Mouse (Mus musculus) midbrain, embryonic 15.5 days (tissue): ENCODE data around the gene Ptpn11. TPM values are rescaled to one million over a fixed set of nuclear protein-coding genes. Genes with fewer than 3 reads are reported as not detected.
A peak's percentile ranks its signal among the peaks of the same experiment; 100 is the strongest.
"Not testable (repeated sequence)": the region's sequence is repeated elsewhere in the genome, so short reads cannot be mapped to it uniquely, and the experiment has no call there.

ENCODE experiments used
- ATAC-seq: fragments of 200-750 bp; cut with Nextera tagmentation; replicated peaks from 2 replicates; pipeline ENCODE4 v1.8.0; 2017; ENCODE audit warnings: moderate TSS enrichment
- H3K27ac ChIP-seq: fragments of 300-500 bp; sonication (generic); 2 replicates; pipeline ENCODE4 v1.5.1; 2015; ENCODE audit warnings: mild to moderate bottlenecking, inconsistent platforms
- H3K27me3 ChIP-seq: fragments of 300-500 bp; sonication (generic); replicated peaks from 2 replicates; pipeline ENCODE4 v1.6.1; 2015; ENCODE audit warnings: inconsistent platforms
- H3K36me3 ChIP-seq: fragments of 300-500 bp; sonication (generic); replicated peaks from 2 replicates; pipeline ENCODE4 v1.6.1; 2015; ENCODE audit warnings: inconsistent platforms
- H3K4me1 ChIP-seq: fragments of 300-500 bp; sonication (generic); 2 replicates; pipeline ENCODE4 v1.6.1; 2015; ENCODE audit warnings: inconsistent platforms
- H3K4me2 ChIP-seq: fragments of 300-500 bp; sonication (generic); 2 replicates; pipeline ENCODE4 v1.6.1; 2015; ENCODE audit warnings: inconsistent platforms, mild to moderate bottlenecking, moderate library complexity
- H3K4me3 ChIP-seq: fragments of 300-500 bp; sonication (generic); 2 replicates; pipeline ENCODE4 v1.5.1; 2015; ENCODE audit warnings: mild to moderate bottlenecking, inconsistent platforms
- H3K9ac ChIP-seq: fragments of 300-500 bp; sonication (generic); 2 replicates; pipeline ENCODE4 v1.6.1; 2015; ENCODE audit warnings: mild to moderate bottlenecking, inconsistent platforms
- H3K9me3 ChIP-seq: fragments of 300-500 bp; sonication (generic); 2 replicates; pipeline ENCODE4 v1.6.1; 2016; ENCODE audit warnings: inconsistent platforms
- WGBS: fragments of 180-500 bp; shearing (Covaris S2); methylation state at CpG from one replicate; pipeline ENCODE4 v1.1.7; 2015; ENCODE audit warnings: mixed read lengths; 5-methylcytosine and 5-hydroxymethylcytosine counted together
- polyA plus RNA-seq: library from polyadenylated mRNA; unstranded; fragments of >200 nt; fragmentation: Nextera tagmentation; extraction: Ambion mirVana; gene quantifications from 2 replicates; pipeline ENCODE4 v1.2.1, GENCODE M21; 2015

Ptpn11 gene
- polyA plus RNA-seq, 1 experiment from 2014 or later, result 23.7 TPM

DNA sequence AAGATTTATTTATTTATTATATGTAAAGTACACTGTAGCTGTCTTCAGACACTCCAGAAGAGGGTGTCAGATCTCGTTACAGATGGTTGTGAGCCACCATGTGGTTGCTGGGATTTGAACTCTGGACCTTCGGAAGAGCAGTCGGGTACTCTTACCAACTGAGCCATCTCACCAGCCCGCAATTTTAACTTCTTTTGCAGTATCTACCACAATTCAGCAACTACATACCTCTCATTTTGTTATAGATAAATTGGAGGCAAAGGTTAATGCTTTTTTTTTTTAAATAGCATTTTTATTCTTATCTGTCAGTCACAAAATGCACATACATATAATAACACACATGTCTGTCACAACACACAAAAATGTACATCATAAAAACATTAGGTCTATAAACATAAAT is 32.8 kb upstream of the Ptpn11 start:
- WGBS, result 93% methylated on average over 4 of the region's 4 CpGs
- not testable (repeated sequence) for H3K4me2 ChIP-seq, H3K27me3 ChIP-seq, H3K27ac ChIP-seq, H3K36me3 ChIP-seq, H3K9me3 ChIP-seq, ATAC-seq, H3K9ac ChIP-seq, H3K4me3 ChIP-seq
- H3K4me1 ChIP-seq, result peaks cover 34% of the 10 kb centered on the region

DNA sequence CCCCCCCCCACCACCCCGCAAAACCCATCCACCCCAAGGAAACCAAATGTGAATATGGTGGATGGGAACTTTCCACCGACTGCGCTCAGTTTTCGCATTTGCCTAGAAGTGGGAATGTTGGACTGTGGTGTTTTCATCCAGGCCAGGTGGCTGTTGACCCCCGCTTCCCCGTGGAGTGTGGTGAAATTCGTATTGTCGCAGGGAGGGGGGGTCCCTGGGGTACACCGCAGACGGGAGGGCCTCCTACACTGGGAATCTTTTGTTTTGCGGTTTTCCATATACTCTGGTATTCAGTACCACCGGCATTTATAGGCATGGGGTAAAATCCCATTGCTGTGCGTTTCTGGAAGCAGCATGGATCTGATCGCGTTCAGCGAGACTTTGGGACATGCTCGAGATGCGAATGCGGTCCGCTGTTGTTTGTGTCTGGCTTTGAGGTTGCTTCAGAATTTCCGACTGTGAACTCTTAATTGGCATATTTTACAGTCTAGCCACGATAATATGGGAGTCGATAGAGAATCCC is 30.2 kb upstream of the Ptpn11 start:
- H3K4me3 ChIP-seq, result peak overlapping the region; percentile 98
- H3K9me3 ChIP-seq, result no peaks in the 10 kb centered on the region
- peak overlapping the region; percentile 99 for H3K9ac ChIP-seq
- H3K4me1 ChIP-seq, result peaks cover 33% of the 10 kb centered on the region
- ATAC-seq, result peak; percentile 12
- no peaks in the 10 kb centered on the region for H3K27me3 ChIP-seq
- peak overlapping the region; percentile 93 for H3K27ac ChIP-seq
- peak overlapping the region; percentile 85 for H3K4me2 ChIP-seq
- 7% methylated on average over 23 of the region's 23 CpGs for WGBS
- H3K36me3 ChIP-seq, result no peaks in the 10 kb centered on the region

GRCm38 (mm10) chr5:121220732-121221301 is 29.6 kb upstream of the Ptpn11 start:
- Histone ChIP-seq H3K4me2 (peak overlapping the region; percentile 85), H3K4me3 (peak overlapping the region; percentile 98), H3K27ac (peak overlapping the region; percentile 93), H3K27me3 (no peaks in the 10 kb centered on the region), H3K36me3 (no peaks in the 10 kb centered on the region), H3K9me3 (no peaks in the 10 kb centered on the region), H3K4me1 (peaks cover 29% of the 10 kb centered on the region), H3K9ac (peak overlapping the region; percentile 99)
- WGBS, result 0% methylated on average over 36 of the region's 38 CpGs
- peak; percentile 61 for ATAC-seq

DNA sequence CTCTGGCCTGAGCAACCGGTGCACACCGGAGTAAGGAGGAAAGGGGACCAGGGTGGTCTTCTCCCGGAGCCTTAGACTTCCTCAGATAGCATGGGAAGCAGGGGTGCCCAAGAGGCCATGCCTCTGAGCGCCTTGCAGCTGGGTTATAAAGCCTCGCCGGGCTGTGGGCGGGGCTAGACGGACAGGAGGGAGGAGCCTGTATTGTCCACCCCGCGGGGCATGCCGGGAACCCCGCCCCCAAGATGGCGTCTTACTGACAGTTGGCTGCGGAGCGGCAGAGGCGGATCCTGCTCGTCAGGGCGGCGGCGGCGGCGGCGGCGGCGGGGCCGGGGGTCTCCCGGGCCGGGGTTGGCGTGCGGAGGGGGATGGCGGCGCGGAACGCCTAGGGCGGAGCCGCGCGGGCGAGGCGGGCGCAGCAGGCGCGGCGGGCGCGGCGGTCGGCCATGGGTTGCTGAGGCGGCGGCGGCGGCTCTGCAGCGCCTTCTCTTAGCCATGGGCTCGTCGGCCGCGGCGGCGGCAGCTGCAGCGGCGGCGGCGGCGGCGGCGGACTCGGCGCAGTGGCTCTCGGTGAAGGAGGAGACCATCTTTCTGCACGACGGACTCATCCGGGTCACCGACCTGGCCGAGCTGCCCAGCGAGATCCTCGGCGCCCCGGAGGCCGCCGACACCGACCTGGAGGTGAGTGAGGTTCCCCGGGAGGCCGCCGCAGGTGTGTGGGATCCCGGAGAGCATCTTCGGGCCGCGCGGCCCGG is 29.0 kb upstream of the Ptpn11 start, which contains the start of gene Hectd4:
Gene Hectd4, plus strand, starts transcription at position 240 of the 752 bp plus-strand sequence.
- no peaks in the 10 kb centered on the region for H3K9me3 ChIP-seq
- peak within 1 kb of the TSS; percentile 85 for H3K4me2 ChIP-seq
- WGBS, result under 1% methylated on average over 61 of the region's 90 CpGs
- peaks cover 29% of the 10 kb centered on the region for H3K4me1 ChIP-seq
- peak within 1 kb of the TSS; percentile 99 for H3K9ac ChIP-seq
- ATAC-seq, result peak; percentile 85
- peak within 1 kb of the TSS; percentile 93 for H3K27ac ChIP-seq
- H3K4me3 ChIP-seq, result peak within 1 kb of the TSS; percentile 98
- no peaks in the 10 kb centered on the region for H3K36me3 ChIP-seq
- no peaks in the 10 kb centered on the region for H3K27me3 ChIP-seq

GRCm38 (mm10) chr5:121219190-121219589 is 28.0 kb upstream of the Ptpn11 start:
- 90% methylated on average over 1 of the region's 1 CpGs for WGBS
- no peak for ATAC-seq

GRCm38 (mm10) chr5:121217313-121217634 is 26.1 kb upstream of the Ptpn11 start:
- 91% methylated on average over 2 of the region's 2 CpGs for WGBS
- ATAC-seq, result no peak
- peaks cover 7% of the 10 kb centered on the region; the same call in 1 of the 2 replicates for H3K36me3 ChIP-seq

More at GRCm38 (mm10) chr5:121219190-121219589, 28.0 kb upstream of the Ptpn11 start:
- no peaks in the 10 kb centered on the region for H3K9me3 ChIP-seq
- no peak overlapping the region for H3K27ac ChIP-seq
- H3K4me3 ChIP-seq, result no peak overlapping the region
- H3K36me3 ChIP-seq, result no peaks in the 10 kb centered on the region
- H3K9ac ChIP-seq, result no peak overlapping the region
- no peaks in the 10 kb centered on the region for H3K27me3 ChIP-seq
- peak overlapping the region; percentile 85; the same call in 1 of the 2 replicates for H3K4me2 ChIP-seq
- H3K4me1 ChIP-seq, result peaks cover 25% of the 10 kb centered on the region

DNA sequence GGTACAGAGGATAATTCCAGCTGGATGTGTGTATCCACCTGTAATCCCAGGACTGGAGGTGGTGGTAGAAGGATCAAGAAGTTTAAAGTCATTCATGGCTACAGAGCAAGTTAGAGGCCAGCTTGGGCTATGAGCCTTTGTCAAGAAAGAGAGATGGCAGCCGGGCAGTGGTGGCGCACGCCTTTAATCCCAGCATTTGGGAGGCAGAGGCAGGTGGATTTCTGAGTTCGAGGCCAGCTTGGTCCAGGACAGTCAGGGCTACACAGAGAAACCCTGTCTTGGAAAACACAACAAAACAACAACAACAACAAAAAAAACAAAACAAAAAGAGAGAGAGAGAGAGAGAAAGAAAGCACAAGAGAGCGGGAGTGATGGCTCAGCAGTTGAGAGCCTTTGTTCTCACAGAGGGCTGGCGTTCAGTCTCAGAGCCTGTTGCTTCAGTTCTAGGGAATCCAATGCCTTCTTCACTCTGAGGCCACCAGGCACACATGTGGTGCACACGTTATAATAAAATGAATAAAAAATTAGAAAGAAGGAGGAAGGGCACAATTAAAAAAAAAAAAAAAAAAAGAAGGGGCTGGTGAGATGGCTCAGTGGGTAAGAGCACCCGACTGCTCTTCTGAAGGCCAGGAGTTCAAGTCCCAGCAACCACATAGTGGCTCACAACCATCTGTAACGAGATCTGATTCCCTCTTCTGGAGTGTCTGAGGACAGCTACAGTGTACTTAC is 25.6 kb upstream of the Ptpn11 start:
- not testable (repeated sequence) for H3K9me3 ChIP-seq, H3K4me2 ChIP-seq, H3K4me1 ChIP-seq, H3K9ac ChIP-seq, H3K4me3 ChIP-seq, H3K27me3 ChIP-seq, H3K27ac ChIP-seq, ATAC-seq
- 83% methylated on average over 9 of the region's 9 CpGs for WGBS
- peaks cover 12% of the 10 kb centered on the region; the same call in 1 of the 2 replicates for H3K36me3 ChIP-seq

More at GRCm38 (mm10) chr5:121217313-121217634, 26.1 kb upstream of the Ptpn11 start:
- Histone ChIP-seq H3K4me3 (no peak overlapping the region), H3K4me1 (peaks cover 14% of the 10 kb centered on the region), H3K27me3 (no peaks in the 10 kb centered on the region), H3K4me2 (no peak overlapping the region), H3K9ac (no peak overlapping the region), H3K9me3 (no peaks in the 10 kb centered on the region), H3K27ac (no peak overlapping the region)

GRCm38 (mm10) chr5:121216126-121216446 is 24.9 kb upstream of the Ptpn11 start:
- no peak for ATAC-seq
- WGBS, result 71% methylated on average over 12 of the region's 12 CpGs
- H3K4me2 ChIP-seq, result no peak overlapping the region

GRCm38 (mm10) chr5:121215380-121216125 is 24.4 kb upstream of the Ptpn11 start:
- Histone ChIP-seq H3K27me3 (no peaks in the 10 kb centered on the region), H3K9ac (no peak overlapping the region), H3K4me1 (0 out of 2 replicates have a peak, but pooled peaks cover 5% of the 10 kb centered on the region), H3K4me2 (no peak overlapping the region), H3K27ac (no peak overlapping the region; the same call in 1 of the 2 replicates), H3K36me3 (peaks cover 20% of the 10 kb centered on the region; the same call in 1 of the 2 replicates), H3K4me3 (no peak overlapping the region), H3K9me3 (no peaks in the 10 kb centered on the region)
- WGBS, result 46% methylated on average over 13 of the region's 13 CpGs
- no peak for ATAC-seq

More at GRCm38 (mm10) chr5:121216126-121216446, 24.9 kb upstream of the Ptpn11 start:
- H3K4me1 ChIP-seq, result 0 out of 2 replicates have a peak, but pooled peaks cover 5% of the 10 kb centered on the region
- peaks cover 15% of the 10 kb centered on the region; the same call in 1 of the 2 replicates for H3K36me3 ChIP-seq
- H3K9ac ChIP-seq, result no peak overlapping the region
- H3K27ac ChIP-seq, result no peak overlapping the region
- H3K4me3 ChIP-seq, result no peak overlapping the region
- H3K9me3 ChIP-seq, result no peaks in the 10 kb centered on the region
- no peaks in the 10 kb centered on the region for H3K27me3 ChIP-seq

DNA sequence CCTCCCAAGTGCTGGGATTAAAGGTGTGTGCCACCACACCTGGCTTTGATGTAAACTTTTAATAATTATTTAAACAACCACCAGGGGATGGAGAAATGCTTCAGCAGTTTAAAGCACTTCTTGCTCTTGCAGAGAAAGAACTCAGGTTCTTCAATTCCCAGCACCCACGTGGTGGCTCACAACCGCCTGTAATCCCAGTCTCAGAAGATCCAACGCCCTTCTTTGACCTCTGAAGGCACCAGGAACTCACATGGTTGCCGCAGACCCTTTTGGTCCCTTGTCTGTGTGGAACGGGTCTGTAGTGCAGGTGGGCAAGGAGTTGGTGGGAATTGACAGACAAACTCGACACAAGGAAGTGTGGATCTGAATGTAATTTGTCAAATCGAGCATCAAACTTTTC is 23.5 kb upstream of the Ptpn11 start:
- WGBS, result 58% methylated on average over 7 of the region's 7 CpGs
- Histone ChIP-seq H3K9me3 (no peaks in the 10 kb centered on the region), H3K9ac (no peak overlapping the region), H3K4me3 (no peak overlapping the region), H3K36me3 (peaks cover 26% of the 10 kb centered on the region; the same call in 1 of the 2 replicates), H3K27ac (no peak overlapping the region), H3K4me2 (no peak overlapping the region), H3K27me3 (no peaks in the 10 kb centered on the region), H3K4me1 (0 out of 2 replicates have a peak, but pooled peaks cover 3% of the 10 kb centered on the region)
- ATAC-seq, result no peak

- Histone ChIP-seq H3K27me3 (no peaks in the 10 kb centered on the region), H3K4me3 (no peak overlapping the region), H3K36me3 (peaks cover 49% of the 10 kb centered on the region), H3K9me3 (no peaks in the 10 kb centered on the region), H3K4me2 (no peak overlapping the region), H3K27ac (no peak overlapping the region), H3K9ac (no peak overlapping the region), H3K4me1 (no peaks in the 10 kb centered on the region)
- 91% methylated on average over 6 of the region's 6 CpGs for WGBS
- ATAC-seq, result no peak
Measured at GRCm38 (mm10) chr5:121212108-121212507, 20.9 kb upstream of the Ptpn11 start.
